Mouse (Mus musculus) B cell, adult 62 days (primary cell): ENCODE results near the gene Gm6502. TPM values are rescaled to one million over a fixed set of nuclear protein-coding genes. Genes with fewer than 3 reads are reported as not detected.

Experiments
- total RNA-seq: library from RNA; stranded (reverse); gene quantifications from 4 replicates; pipeline ENCODE4 v1.2.4, GENCODE M21; 2023

The Gm6502 gene
- total RNA-seq = not detected in 4 replicates

GRCm38 (mm10) chr5:94314135-94314534 lies at the start of gene Gm6502:
Gene Gm6502, plus strand, starts transcription at chr5:94314435.

DNA sequence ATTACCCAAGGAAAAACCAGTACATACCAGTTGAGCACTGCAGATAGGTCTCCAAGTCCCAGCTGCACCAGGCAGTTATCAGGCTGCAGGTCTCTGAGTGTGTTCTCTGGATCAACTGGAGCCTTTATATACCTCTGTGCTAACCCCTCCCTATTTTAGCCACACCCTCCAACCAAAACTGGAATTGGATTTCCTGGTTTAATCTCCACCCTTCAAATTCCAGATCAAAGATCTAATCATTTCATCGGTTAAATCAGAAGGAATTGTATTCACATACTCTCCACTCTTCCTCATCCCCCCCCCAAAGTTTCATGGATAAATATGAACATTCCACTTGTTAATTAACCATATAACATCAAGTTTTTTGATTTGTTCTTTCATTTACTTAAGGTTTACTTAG lies 7.5 kb upstream of the Gm6502 start, which contains the start of gene A430089I19Rik:
A430089I19Rik (minus strand) TSS at position 101 of the 400 bp plus-strand sequence.

DNA sequence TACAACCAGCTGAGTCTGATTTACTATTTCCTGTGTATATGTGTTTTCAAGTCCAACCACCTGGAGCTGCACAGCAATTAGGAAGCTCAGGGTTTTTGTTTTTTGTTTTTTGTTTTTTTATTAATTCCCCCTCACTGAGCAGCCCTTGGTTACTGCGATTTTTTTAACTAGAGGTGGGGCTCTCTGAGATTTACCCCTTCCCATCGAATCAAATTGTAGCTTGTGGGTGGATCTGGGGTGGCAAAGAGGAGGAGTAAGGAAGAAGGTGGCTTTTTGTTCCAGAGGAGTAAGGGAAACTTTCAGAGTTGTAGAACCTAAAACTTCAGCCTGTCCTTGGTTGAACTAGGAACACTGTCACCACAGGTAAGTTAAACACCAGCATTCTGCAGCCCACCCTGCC lies 25.2 kb downstream of the Gm6502 start, which contains the start of gene AA792892:
AA792892 (plus strand) TSS at position 301 of the 400 bp plus-strand sequence.

Other genes starting within 250 kb of the Gm6502 start
- not detected in 4 replicates for gene BC061212, start 243.9 kb upstream of the Gm6502 start, total RNA-seq
- not detected in 4 replicates for gene Gm6351, start 238.1 kb upstream of the Gm6502 start, total RNA-seq
- not detected in 4 replicates for gene Gm3106, start 96.4 kb upstream of the Gm6502 start, total RNA-seq
- gene A430089I19Rik, start 7.6 kb upstream of the Gm6502 start, total RNA-seq = not detected in 4 replicates
- 0.28 TPM in 1 of 4 replicates, not detected in the others for gene AA792892, start 25.3 kb downstream of the Gm6502 start, total RNA-seq
- gene Gm7682, start 131.3 kb downstream of the Gm6502 start, total RNA-seq = not detected in 4 replicates
- not detected in 4 replicates for gene Gm3139, start 211.9 kb downstream of the Gm6502 start, total RNA-seq